Mouse (Mus musculus): ENCODE results near the gene Tox4. TPM values are rescaled to one million over a fixed set of nuclear protein-coding genes. Genes with fewer than 3 reads are reported as not detected.

The Tox4 gene
- polyA plus RNA-seq, 1 experiment from 2014 or later, result 38.8 TPM

- ATAC-seq (no peak), DNase-seq (ENCODE audit: low read depth, low spot score) (no peak)
- peaks cover 57% of the 10 kb centered on the region for H3K27me3 ChIP-seq
- no peak for TF ChIP-seq CTCF (IDR thresholded peaks at IDR 0.05)
- in situ Hi-C loops (cut with MboI; ENCODE audit: low pct_unique_long_range_greater_than_20kb), result no loop called here
- ChIA-PET CTCF (no interaction called here), POLR2A (interaction anchor here (0.7 to 1.0 kb wide), 2 partner anchors 9 to 117 kb away, joined by 3 read pairs; no protein-coding TSS in a partner anchor)
These were observed 49.2 kb downstream of the Tox4 start, which contains the start of gene Sall2 for GRCm38 (mm10) chr14:52327910-52328812. Gene Sall2, minus strand, starts transcription at chr14:52328762.

GRCm38 (mm10) chr14:52331069-52331750 is 52.3 kb downstream of the Tox4 start:
- no peak for TF ChIP-seq CTCF (IDR thresholded peaks at IDR 0.05)
- ChIA-PET POLR2A (no interaction called here), CTCF (no interaction called here)
- DNase-seq (ENCODE audit: low read depth, low spot score) (no peak), ATAC-seq (no peak)
- peaks cover 34% of the 10 kb centered on the region for H3K27me3 ChIP-seq
- in situ Hi-C loops (cut with MboI; ENCODE audit: low pct_unique_long_range_greater_than_20kb), result loop anchor here (10.0 kb wide), 1 partner anchor 426 kb away; no protein-coding TSS in a partner anchor

GRCm38 (mm10) chr14:52332171-52332570 is 53.2 kb downstream of the Tox4 start:
- TF ChIP-seq CTCF (IDR thresholded peaks at IDR 0.05), result no peak
- ChIA-PET CTCF (no interaction called here), POLR2A (no interaction called here)
- H3K27me3 ChIP-seq, result peaks cover 28% of the 10 kb centered on the region
- ATAC-seq (no peak), DNase-seq (ENCODE audit: low read depth, low spot score) (no peak)
- in situ Hi-C loops (cut with MboI; ENCODE audit: low pct_unique_long_range_greater_than_20kb), result loop anchor here (10.0 kb wide), 1 partner anchor 427 kb away; no protein-coding TSS in a partner anchor

DNA sequence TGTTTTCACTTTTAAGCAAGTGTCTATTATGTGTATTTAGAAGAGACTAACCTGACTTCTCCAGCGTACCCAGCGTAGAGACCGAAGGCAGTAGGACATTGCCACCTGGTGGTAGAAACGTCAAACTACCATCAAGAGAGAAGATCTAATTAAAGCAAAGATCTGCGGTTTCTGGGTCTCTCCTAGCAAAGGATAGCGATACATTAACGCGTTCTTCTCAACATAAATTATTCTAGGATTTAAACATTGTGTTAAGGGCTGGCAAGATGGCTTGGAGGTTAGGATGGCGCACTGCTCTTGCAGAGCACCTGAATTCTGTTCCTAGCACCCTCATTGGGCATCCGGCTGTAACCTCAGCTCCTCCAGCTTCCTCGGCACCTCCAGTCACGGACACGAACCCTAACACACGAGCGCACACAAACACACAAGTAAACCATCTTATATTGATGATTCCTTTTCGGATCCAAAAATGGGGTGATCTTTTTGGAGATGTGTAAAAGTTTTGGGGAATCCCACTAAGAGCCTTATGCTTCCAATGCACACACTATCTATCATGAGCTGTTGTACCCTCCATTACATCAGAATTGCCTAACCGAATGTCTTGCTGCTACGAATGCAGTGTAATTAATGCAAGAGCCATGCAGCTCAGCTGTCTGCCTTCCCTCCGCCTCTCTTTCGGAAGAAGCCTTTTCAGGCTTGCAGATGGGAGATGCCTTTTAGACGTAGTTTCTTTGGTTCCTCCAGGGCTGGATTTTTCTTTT is 60.0 kb downstream of the Tox4 start:
- POLR2A ChIA-PET, result interaction anchor here (1.0 to 1.5 kb wide), 2 partner anchors 36 to 44 kb away, joined by 3 to 7 read pairs; no protein-coding TSS in a partner anchor
- peaks cover 7% of the 10 kb centered on the region for H3K27me3 ChIP-seq
- ATAC-seq (peak; percentile 83), DNase-seq (ENCODE audit: low read depth, low spot score) (no peak)
- in situ Hi-C loops (cut with MboI; ENCODE audit: low pct_unique_long_range_greater_than_20kb), result loop anchor here (5.0 to 10.0 kb wide), 2 partner anchors 42 to 434 kb away; no protein-coding TSS in a partner anchor
- CTCF ChIA-PET, result interaction anchor here (0.7 to 6.2 kb wide), 7 partner anchors 19 to 216 kb away, joined by 3 to 56 read pairs (median 3); partner anchors contain the start of gene Mettl3
- TF ChIP-seq CTCF (IDR thresholded peaks at IDR 0.05), result peak; percentile 84

GRCm38 (mm10) chr14:52339512-52339852 is 60.5 kb downstream of the Tox4 start:
- no peak for ATAC-seq
- in situ Hi-C loops (cut with MboI; ENCODE audit: low pct_unique_long_range_greater_than_20kb), result loop anchor here (5.0 to 10.0 kb wide), 2 partner anchors 42 to 435 kb away; no protein-coding TSS in a partner anchor
- H3K27me3 ChIP-seq, result peaks cover 7% of the 10 kb centered on the region
- CTCF ChIA-PET, result interaction anchor here (1.0 to 6.2 kb wide), 5 partner anchors 19 to 216 kb away, joined by 3 to 56 read pairs (median 8); partner anchors contain the start of gene Mettl3
- POLR2A ChIA-PET, result interaction anchor here (1.0 to 1.5 kb wide), 2 partner anchors 37 to 45 kb away, joined by 3 to 7 read pairs; no protein-coding TSS in a partner anchor
- no peak for TF ChIP-seq CTCF (IDR thresholded peaks at IDR 0.05)
- no peak for DNase-seq (ENCODE audit: low read depth, low spot score)

Other genes starting within 250 kb of the Tox4 start
- not detected for gene Olfr221, start 236.7 kb upstream of the Tox4 start, polyA plus RNA-seq (2021)
- gene Hnrnpc, start 175.1 kb upstream of the Tox4 start, polyA plus RNA-seq (2021), result 359 TPM
- gene Rpgrip1, start 168.4 kb upstream of the Tox4 start, polyA plus RNA-seq (2021), result 6.4 TPM
- gene Supt16, start 81.7 kb upstream of the Tox4 start, polyA plus RNA-seq (2021), result 65.7 TPM
- gene Chd8, start 21.4 kb upstream of the Tox4 start, polyA plus RNA-seq (2021), result 64.4 TPM
- gene Rab2b, start 399 bp downstream of the Tox4 start, polyA plus RNA-seq (2021), result 20.5 TPM
- gene Mettl3, start 26.0 kb downstream of the Tox4 start, polyA plus RNA-seq (2021), result 28.7 TPM
- 16.8 TPM for gene Sall2, start 49.6 kb downstream of the Tox4 start, polyA plus RNA-seq (2021)
- gene Olfr1513, start 77.3 kb downstream of the Tox4 start, polyA plus RNA-seq (2021), result not detected
- not detected for gene Olfr1512, start 100.0 kb downstream of the Tox4 start, polyA plus RNA-seq (2021)
- gene Olfr1511, start 118.2 kb downstream of the Tox4 start, polyA plus RNA-seq (2021), result not detected
- gene Olfr1510, start 135.2 kb downstream of the Tox4 start, polyA plus RNA-seq (2021), result not detected
- not detected for gene Olfr1509, start 163.8 kb downstream of the Tox4 start, polyA plus RNA-seq (2021)
- not detected for gene Olfr1508, start 188.3 kb downstream of the Tox4 start, polyA plus RNA-seq (2021)
- gene Olfr1507, start 216.6 kb downstream of the Tox4 start, polyA plus RNA-seq (2021), result not detected